Mouse (Mus musculus) left cerebral cortex, postnatal 25 days (tissue): ENCODE results near the gene Bag3. TPM values are rescaled to one million over a fixed set of nuclear protein-coding genes. Genes with fewer than 3 reads are reported as not detected.

ENCODE experiments used
- DNase-seq, 2 experiments: peaks; one replicate each; pipeline ENCODE4 v3.0.0; 2022; ENCODE audit warnings: low spot score in 2 of 2, mixed read lengths in 1 of 2
- intact Hi-C: fragments of 180-260 bp; cut with DNase I; formaldehyde crosslinking; loops from one replicate; pipeline ENCODE4 v1.15.1; 2025
- total RNA-seq, 2 experiments: library from RNA; stranded (reverse); gene quantifications; 2 replicates each; pipeline ENCODE4 v1.2.3; 2021

Gene Bag3
- total RNA-seq, 2 experiments from 2014 or later, result 6.4 to 7.5 TPM

DNA sequence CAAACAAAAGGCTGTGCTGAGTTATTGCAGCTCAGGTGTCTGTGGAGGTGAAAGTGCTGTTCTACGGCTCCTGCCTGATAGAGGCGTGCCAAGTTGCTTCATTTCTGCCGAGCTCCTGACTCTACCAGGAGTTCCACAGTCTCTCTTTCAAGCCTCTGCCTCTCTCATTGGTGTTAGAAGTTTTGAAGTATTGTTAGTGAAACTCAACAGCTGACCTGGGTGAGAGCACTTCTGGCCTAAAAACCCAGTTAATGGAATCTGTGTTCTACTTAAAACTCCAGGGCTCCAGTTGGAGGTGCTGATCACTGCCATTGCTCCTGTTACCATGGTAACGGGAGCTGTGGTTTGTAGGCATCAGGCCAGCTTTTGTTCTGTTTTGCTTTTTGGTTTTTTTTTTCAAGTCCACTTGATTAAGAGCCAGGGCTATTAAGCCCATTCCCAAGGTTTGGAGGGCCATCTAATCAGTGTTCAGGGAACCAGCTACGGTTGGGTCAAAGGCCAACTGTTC is 11.6 kb downstream of the Bag3 start:
- DNase-seq, result peak; percentile 43 to 51
- intact Hi-C loops, result no loop called here

DNA sequence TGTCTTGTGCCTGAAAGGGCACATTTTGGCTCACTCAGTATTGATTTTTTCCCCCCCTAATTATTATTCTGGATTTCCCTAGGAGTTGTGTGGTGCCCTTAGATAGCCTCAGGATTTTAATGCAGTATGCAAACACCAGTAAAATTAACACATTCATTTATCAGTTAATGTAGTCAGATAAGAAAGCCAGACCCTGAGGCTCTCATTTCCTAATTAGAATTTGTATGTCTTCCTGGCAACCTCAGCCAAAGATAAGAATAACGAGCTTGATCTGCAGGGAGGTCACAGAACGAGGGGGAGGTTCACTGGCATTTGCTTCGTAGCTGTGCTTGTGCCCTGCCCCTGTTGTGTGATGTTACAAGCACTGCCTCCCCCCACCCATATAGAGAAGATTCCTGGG is 12.7 kb downstream of the Bag3 start:
- intact Hi-C loops, result no loop called here
- DNase-seq, result no peak

DNA sequence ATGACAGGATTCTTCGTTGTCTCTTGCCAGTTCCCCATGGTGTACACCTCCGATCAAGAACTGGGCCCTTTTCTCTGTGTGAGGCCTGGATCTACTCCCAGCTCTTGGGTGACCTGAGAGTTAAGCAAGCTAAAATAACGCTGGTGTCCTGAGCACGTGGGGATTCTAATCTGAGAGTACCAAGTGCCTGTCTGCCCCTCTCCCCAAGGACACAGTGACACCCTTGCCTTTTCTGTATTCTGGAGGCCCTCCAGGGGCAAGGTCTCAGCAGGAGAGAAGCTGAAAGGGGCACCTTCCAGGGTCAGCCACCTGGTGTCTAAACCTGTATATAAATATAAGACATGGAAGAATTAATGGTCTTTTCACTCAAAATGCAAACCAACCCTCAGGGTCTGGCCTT is 14.3 kb downstream of the Bag3 start:
- DNase-seq, result no peak
- intact Hi-C loops, result no loop called here

DNA sequence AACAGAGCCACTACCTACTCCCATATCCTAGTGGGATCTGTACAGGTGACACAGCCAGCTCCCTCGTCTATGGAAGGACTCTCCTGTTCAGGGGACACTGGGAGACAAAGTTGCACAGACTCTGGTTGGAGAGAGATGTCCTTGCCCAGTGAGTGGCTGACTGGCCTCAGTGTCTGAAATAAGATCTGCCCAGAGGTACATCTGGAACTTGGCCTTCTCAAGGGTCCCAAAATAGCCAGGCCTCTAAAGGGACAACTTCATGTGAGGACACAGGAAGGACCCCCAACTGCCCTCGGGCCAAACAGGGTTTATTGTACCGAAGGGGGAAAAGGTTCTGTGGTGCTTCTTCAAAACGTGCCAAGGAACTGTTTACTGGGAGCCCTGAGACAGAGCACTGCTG is 14.8 kb downstream of the Bag3 start:
- intact Hi-C loops, result no loop called here
- no peak for DNase-seq

DNA sequence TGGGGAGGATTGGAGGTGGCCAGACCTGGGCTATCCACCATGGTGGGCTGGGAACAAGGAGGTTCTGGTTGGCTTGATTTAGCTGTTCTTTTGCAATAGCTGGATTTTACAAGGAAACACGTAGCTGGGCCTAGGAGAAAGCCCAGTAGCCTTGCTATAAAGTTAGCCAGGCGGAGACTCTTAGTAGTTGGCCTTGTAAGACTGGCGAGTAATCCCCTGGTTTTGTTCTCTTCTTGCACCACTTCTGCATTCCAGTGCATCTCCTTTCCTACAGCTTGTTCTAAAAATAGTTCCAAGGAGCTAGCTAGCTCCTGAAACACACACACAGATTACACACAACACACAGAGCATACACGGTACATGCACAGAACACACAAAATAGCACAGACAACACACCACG is 15.4 kb downstream of the Bag3 start:
- DNase-seq, result no peak
- intact Hi-C loops, result no loop called here

DNA sequence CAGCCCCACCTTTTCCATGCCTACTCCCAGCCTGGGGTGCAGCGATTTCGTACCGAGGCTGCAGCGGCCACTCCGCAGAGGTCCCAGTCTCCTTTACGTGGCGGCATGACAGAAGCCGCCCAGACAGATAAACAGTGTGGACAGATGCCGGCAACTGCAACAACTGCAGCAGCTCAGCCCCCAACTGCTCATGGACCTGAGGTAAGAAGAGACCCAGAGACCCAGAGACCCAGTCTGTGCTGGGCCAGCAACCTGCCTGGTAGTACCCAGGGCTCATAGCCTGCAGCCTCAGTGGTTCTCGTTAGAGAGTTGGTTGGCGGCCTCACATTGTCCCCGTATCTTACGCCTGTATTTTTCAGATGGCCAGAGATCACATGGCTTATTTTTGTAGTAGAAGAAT is 16.7 kb downstream of the Bag3 start:
- intact Hi-C loops, result no loop called here

DNA sequence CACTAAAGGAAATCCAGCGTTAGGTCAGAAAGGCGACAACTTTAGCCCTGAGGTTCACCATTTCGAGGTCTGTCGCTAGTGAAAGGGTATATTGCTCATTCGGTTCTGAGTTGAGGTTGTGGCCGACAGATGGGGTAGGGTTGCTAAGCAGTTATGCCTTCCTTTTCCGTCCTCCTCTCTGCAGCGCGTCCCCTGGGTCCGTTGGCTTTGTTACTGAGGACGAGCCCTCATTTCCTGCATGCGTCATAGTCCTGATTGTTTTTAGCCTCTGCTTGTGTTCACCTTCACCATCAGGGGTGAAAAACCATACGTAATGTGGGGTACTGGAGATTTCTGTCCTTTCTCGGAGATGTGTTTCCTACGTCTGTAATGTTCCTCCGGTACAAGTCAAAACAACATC is 17.3 kb downstream of the Bag3 start:
- intact Hi-C loops, result no loop called here
- no peak for DNase-seq

More for the DNA sequence above, 16.7 kb downstream of the Bag3 start:
- DNase-seq, result no peak

DNA sequence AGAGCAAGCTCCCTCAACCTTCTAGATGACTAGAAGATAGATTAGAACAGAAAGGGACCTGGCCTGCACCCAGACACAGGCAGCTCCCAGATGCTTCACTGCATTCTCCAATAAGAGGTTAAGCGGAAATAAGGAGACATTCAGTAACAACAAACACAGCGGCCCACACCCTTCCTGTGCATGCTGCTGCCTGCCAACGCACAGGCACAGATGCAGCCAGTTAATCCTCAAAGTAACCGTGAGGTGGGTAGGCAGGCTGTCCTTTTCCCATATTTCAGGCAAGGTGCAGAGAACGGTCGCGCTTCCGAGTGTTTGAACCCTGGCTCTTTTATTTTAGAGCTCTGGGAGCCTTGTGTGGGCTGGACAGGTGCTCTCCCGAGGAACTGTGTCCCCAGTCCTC is 17.8 kb downstream of the Bag3 start:
- peak; percentile 32 to 50 for DNase-seq
- intact Hi-C loops, result no loop called here

DNA sequence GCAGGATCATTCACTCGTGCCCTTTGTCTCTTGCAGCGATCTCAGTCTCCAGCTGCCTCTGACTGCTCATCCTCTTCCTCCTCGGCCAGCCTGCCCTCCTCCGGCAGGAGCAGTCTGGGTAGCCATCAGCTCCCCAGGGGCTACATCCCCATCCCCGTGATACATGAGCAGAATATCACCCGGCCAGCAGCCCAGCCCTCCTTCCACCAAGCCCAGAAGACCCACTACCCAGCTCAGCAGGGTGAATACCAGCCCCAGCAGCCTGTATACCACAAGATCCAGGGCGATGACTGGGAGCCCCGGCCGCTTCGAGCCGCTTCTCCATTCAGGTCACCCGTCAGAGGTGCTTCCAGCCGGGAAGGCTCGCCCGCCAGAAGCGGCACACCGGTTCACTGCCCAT is 18.4 kb downstream of the Bag3 start:
- intact Hi-C loops, result no loop called here

DNA sequence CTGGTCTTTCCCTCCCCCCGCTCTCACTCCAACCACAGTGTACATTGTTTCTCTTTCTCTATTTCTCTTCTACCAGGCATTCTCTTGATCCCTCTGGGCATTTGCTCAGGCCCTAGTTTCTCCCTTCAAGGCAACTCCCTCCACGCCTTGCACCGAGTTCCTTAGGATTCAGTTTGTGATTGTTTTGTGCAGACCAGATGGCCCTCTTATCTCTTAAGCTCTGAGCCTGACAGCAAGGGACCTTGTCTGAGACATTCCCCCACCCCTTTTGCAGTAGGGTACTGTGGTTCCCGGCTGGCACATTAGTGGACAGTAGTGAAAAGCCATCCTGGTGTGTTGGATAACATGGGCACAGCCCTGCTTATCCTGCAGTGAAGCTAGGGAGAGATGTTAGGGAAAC is 19.1 kb downstream of the Bag3 start:
- no peak for DNase-seq
- intact Hi-C loops, result no loop called here

More for the DNA sequence above, 18.4 kb downstream of the Bag3 start:
- no peak for DNase-seq

DNA sequence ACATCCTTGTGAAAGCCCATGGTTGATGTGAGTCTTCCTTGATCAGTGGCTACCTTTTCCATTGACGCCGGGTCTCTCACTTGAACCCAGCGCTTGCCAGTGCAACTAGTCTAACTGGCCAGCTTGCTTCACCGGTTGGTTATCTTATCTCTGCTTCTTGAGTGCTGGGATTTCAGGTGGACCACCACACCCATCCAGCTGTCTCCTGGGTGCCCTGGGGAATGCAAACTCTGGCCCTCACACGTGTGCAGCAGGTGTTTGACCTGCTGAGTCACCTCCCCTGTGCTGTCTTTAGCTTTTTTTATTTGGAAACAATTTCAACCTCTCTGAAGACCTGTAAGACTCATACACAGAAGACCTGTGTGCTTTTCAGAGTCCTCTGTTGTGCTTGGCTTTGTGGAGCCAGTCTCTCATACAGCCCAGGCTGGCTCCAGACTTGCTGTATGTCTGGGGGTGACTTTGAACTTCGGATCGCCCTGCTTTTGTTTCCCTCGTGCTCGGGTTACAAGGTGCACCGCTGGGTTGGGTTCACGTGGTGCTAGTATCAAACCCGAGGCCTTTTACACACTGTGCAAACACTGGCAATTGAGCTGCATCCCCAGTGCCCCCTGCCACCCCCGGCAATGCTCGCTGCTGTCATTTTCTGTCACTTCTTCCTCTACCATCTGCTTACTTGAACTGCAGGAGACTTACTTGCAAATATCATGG is 19.9 kb downstream of the Bag3 start:
- intact Hi-C loops, result no loop called here
- DNase-seq, result no peak

DNA sequence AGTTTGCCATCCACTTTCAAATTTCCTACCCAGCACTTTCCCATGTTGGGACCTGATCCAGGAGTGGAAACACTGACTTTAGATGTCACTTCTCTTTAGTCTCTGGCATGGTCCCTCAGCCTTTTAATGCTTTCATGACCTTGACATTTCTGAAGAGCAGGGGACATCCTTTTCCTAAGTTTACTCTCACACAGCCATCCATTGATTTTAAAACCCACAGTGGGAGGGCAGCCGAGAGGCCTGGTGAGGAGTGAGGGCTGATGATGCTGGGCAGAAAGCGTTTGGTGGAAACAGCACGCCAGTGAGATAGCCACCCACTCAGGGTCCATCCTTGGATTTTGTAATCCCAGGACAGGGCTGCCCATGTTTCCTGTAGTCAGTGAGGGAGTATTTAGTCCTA is 20.5 kb downstream of the Bag3 start:
- DNase-seq, result no peak
- intact Hi-C loops, result no loop called here

DNA sequence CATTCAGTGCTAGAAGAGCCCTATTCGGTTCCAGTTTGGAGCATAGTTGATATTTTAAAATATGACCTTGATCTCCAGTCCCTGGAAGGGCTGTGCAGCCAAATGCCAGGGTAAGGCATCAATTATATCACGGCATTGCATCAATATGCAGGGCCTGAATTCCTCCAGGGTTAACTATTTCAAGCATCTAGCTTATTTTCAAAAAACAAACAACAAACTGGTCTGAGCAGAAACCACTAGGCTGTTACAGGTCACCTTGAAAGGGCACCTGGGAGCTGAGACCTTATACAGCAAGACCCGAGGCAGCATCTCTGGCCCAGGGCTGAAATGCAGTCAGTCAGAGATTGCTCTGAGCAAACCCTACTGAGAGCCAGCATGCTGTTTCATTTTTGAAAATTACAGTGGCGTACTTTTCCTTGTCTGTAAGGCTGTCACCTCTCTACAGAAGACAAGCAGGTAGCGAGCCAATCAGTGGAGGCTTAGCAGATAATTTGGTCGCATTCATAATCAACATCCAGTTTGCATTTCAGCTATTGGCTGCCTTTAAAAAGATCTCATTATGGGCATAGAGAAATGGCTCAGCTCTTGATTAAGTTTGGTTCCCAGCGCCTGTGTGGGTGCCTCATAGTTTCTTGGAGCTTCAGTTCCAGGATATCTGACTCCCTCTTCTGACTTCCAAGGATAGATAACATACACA is 21.3 kb downstream of the Bag3 start:
- no peak for DNase-seq
- intact Hi-C loops, result no loop called here

DNA sequence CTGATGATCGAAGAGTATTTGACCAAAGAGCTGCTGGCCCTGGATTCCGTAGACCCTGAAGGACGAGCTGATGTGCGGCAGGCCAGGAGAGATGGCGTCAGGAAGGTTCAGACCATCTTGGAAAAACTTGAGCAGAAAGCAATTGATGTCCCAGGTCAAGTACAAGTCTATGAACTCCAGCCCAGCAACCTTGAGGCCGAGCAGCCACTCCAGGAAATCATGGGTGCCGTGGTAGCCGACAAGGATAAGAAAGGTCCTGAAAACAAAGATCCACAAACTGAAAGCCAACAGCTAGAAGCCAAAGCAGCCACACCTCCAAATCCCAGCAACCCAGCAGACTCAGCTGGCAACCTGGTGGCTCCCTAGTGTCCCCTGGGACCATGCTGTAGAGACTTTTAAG is 22.6 kb downstream of the Bag3 start:
- DNase-seq, result no peak
- intact Hi-C loops, result no loop called here

DNA sequence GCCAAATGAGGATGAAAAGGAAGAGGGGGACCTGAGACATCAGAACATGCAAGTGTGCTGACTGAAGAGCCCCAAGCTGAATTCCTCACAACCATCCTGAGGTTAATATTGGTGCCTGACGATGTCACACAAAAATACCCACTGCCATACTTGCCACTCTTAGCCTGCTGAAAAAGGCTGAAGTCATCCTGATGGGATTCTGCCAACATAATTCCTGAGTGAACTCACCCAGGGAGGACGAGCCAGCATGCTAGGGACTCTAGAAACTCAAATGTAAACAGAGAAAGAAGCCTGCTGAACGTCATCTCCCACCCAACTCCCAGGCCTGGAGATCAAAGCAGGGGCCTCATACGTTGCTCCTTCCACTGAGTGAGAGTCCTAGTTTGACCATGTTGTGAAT is 25.7 kb downstream of the Bag3 start:
- no peak for DNase-seq
- intact Hi-C loops, result no loop called here

DNA sequence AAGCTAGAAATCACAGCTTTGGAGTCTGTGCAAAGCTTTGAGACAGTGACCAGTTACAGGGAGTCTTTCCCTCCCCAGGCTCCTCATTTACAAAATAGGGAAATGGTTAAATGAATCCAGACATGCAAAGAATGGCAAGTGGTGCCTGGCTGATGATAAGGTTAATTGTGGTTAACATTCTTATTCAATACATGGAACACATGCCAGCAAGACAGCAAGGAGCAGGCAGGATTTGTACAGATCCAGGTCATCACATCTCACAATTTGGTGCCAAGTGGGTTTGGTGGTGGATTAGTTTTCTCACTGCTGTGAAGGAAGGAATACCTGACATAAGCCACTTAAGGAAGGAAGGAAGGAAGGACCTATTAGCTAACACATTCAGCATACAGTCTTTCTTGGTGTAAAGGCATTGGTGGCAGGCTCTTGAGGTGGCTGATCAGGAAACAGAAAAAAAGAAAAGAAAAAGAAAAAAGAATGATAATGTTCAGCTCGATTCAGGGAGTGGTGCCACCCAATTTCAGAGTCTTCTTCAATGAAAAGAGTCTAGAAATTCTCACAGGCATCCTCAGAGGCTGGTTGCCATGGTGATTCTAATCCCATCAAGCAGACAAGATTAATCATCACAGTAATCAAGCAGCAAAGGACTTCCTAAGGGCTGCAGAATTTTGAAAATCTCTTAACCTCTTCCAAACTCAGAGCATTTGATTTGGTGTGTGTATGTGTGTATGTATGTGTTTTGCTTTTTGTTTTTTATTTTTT is 27.1 kb downstream of the Bag3 start:
- DNase-seq, result peak; percentile 40 to 52
- intact Hi-C loops, result loop anchor here (5.0 kb wide), 1 partner anchor 122 kb away; no protein-coding TSS in a partner anchor

DNA sequence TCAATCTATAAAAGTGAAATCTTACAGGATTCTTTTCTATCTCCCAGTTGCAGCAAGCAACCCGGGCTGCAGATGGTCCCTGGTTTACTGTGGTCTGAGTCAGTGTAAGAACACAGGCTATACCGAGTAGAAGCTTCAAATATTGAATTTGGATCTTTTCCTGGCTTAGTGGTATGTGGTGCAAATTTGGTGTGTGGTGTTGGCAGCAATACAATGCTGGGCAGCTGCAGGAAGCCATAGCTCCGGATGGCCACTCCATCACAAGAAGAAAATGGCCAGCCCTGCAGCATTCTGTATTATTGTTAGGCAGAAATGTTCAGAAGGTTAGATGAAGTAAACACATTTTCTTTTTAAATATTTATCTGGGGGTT is 27.7 kb downstream of the Bag3 start:
- intact Hi-C loops, result loop anchor here (5.0 kb wide), 1 partner anchor 121 kb away; no protein-coding TSS in a partner anchor
- peak in 1 of 2 experiments; percentile 40 for DNase-seq

DNA sequence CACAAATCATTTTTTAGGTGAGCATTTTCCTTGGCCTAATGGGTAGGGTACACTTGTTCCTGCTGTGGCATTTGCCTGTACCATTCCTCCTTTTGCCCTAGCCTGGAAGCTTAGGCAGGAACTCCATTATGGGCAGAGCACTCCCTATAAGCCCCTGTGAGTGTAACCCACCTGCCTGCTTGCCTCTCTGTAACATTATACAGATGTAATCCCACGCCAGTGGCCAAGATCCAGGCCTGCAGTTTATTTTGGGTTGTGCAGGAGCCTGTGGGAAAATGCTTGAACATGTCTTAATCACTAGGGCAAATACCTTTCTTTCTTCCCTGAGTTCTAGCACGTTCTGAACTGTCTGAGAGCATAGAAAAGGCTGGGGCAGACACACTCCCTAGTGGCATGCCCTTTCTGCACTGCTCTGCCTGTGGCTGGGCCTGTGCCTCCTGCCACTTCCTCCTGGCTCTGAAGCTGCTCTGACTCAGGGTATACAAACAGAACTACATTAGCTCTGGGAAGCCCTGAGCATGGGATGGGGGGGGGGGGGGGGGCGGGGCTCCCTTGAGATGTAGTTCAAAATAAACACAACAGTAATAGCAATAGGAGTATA is 29.8 kb downstream of the Bag3 start:
- intact Hi-C loops, result loop anchor here (5.0 kb wide), 1 partner anchor 119 kb away; no protein-coding TSS in a partner anchor
- no peak for DNase-seq

DNA sequence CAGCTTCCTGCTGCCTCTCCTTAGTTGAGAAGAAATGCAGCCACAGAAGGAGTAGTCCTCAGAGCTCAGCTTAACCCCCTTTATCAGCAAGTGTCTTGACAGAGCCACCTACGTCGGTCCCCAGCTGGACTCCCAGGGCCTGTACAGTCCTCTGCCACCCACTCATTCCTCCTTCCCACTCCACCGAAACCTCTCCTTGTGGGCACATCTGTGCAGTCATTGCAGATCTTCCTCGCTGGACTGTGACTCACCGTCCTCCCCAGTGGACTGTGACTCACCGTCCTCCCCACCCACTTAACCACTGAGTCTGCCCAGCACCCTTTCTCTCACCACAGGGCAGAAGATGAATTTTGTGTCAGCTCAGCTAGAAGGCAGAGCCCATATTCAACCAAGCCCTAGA is 31.1 kb downstream of the Bag3 start:
- intact Hi-C loops, result loop anchor here (2.0 to 5.0 kb wide), 2 partner anchors 28 to 118 kb away; no protein-coding TSS in a partner anchor

More for the DNA sequence above, 31.1 kb downstream of the Bag3 start:
- DNase-seq, result peak; percentile 26 to 85
